Mouse (Mus musculus) lung, adult 18-20 months (tissue): ENCODE data around the gene Mnx1.
A peak's percentile ranks its signal among the peaks of the same experiment; 100 is the strongest.
"Not testable (repeated sequence)": the region's sequence is repeated elsewhere in the genome, so short reads cannot be mapped to it uniquely, and the experiment has no call there.

Experiments
- DNase-seq, 2 experiments: peaks; one replicate each; pipeline ENCODE4 v3.0.0; 2022; ENCODE audit warnings: mixed read lengths in 2 of 2

Gene Mnx1

GRCm38 (mm10) chr5:29468351-29469065 is 9.8 kb downstream of the Mnx1 start:
- no peak for DNase-seq

GRCm38 (mm10) chr5:29467489-29468350 is 10.6 kb downstream of the Mnx1 start:
- peak in 1 of 2 experiments; percentile 12 for DNase-seq

GRCm38 (mm10) chr5:29462943-29463686 is 15.2 kb downstream of the Mnx1 start:
- no peak for DNase-seq

DNA sequence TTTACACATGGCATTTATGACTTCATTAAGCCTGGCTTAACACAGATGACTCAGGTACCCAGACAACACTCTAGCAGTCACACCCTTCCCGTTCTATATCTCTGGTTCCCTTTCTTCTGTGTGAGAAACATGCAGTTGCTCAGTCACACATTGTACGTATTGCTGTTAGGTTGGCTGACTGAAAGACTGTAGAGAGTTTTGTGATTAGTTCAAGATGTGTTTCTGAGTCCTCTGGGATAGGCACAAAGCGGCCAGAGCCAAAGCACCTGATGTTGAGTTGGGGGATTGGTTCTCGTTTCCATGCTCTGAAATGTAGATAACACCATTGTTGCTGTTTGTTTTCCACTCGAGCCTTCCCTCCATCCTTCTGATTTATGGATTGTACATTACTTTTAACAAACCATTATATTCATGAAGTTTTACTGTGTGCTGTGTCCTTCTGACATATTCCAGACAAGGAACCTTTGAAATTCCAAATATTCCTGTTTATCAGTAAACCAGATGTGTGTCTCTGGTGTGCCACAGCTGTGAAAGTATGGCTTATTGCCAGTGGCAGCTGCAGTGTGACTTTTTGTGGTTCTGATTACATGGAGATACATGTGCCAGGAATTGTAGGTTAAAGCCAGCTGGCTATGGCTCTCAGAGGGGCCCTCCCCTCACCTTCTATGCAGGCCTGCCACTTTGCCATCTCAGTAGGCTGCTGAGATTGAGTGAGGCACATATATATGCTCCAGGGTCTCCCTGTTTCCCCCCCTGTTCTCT is 21.2 kb downstream of the Mnx1 start:
- no peak for DNase-seq

DNA sequence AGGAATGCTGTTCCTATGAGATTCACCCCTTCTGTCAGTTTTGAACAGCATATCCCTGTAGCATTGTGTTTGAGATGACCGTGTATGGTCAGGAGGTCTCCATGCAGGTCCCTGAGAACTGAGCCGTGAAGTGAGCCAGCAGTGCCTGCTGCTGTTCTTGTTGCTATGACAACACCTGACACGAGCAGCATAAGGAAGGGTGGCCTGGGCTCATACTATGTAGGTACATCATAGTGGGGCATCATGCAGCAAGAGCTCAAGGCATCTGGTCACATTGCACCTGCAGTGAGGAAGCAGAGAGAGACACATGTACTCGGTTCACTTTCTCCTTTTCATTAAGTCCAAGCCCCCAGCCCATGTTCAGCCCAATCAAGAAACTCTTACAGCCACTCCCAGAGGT is 25.9 kb downstream of the Mnx1 start:
- no peak for DNase-seq

DNA sequence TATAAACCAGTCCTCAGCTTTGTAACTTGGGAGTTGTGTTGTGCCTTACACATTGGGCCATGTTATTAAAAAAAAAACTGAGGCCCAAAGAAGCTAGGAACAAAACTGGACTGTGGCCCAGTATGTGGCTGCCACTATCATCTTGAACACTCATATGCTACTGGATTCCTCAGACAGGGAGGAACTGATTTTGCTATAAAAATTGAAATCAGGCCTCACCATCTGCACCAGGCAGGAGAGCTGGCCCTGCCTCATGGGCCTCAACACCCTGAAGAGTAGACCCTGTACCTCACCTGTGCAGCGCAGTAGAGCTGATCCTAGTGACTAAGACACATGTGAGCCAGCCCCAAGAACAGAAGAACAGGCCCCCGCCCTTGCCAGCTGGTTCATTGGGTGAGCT is 33.0 kb downstream of the Mnx1 start:
- DNase-seq: no peak

DNA sequence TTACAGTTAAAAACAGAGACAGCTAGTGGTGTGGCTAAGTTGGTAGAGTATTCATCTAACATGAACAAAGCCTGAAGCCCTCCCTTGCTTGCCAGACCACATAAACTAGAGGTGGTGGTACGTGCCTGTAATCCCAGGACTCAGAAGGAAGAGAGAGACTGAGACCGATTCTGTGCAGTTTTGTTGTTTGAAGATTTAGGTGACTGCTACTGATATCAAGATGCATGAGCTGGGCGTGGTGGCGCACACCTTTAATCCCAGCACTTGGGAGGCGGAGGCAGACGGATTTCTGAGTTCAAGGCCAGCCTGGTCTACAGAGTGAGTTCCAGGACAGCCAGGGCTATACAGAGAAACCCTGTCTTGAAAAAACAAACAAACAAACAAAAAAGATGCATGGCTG is 41.5 kb downstream of the Mnx1 start:
- not testable (repeated sequence) for DNase-seq

DNA sequence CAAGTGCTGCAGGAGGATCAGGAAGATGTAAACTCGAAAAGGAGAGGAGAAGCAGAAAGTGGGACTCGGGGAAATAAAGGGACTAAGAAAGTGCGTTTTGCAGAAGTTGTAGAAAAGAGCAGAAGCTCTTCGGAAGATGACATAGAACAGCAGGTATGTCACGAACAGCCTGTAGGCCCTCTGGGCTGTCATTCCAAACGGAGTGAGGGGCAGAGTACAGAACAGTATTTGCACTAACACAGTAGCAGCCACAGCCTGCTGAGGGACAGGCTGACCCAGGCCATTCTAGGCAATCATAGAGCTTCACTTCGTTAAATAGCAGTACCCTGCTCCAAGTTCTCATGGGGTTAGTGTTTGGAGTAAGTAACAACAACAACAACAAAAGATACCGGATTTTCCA is 42.8 kb downstream of the Mnx1 start:
- DNase-seq: no peak

DNA sequence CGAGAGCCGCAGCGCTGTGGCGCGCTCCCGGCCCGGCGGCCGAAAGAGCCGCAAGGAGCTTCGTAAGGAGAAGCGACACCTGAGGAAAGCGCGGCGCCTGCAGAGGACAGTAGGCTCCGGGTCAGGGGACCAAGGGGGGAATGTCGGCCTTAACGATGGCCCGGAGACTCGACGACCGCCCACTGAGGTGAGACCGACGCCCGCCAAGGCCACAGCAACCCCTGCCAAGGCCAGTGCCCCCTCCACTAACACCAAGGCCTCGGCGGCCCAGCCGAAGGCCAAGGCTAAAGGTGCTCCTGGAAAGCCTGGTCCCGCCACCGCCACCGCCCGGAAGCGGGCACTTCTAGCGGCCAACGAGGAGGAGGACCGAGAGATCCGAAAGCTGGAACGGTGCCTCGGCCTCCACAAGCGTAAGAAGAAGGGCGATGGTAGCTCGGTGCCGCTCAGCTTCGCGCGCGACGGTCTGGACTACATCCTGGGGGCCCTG is 43.4 kb downstream of the Mnx1 start:
- peak; percentile 32 to 39 for DNase-seq

DNA sequence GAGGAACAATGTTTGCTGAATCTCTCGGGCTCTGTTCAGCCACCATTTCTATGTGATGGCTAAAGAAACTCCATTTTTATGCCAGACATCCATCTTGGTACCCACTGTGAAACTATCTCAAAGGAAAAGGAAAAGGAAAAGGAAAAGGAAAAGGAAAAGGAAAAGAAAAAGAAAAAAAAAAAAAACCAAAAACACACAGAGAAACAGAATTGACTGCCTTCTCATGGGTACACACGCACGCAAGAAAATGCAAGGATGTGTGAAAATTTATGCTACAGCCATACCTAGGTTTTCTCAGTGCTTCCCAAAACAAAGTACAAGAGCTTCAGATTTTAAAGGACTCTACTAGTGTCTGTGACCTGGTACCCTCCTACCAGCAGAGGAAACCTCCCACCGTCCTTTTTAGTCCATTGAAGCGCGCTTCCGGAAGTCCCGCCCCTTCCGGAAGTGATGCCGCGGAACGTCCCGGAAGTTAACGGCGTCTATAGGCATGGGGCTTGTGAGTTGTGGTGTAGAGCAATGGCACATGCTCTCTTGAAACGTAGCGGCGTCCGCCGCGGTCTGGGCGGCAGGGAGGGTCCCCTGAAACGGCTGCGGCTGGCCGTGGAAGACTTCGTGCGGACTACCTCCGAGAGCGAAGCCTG is 43.9 kb downstream of the Mnx1 start, which contains the start of gene Nom1:
TSS of gene Nom1 (plus strand) at position 437 of the 644 bp plus-strand sequence.
- peak; percentile 90 to 92 for DNase-seq

DNA sequence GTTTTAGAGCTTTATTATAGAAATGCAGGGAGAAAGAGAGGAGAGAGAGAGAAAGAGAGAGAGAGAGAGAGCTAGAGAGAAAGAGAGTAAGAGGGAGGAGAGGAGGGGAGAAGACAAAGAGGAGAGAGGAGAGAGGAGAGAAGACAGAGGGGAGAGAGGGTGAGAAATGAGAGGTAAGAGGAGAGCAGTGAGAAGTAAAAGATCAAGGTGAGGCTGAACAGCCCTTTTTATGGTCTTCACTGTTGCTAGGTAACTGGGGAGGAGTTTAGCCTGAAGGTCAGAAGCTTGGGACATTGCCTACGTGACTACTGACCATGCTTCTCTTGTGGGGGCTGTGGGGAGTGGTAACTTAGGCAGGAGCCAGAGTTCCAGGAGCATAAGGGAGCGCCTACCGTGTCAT is 54.9 kb downstream of the Mnx1 start:
- not testable (repeated sequence) for DNase-seq
